In the genomic region with DNA sequence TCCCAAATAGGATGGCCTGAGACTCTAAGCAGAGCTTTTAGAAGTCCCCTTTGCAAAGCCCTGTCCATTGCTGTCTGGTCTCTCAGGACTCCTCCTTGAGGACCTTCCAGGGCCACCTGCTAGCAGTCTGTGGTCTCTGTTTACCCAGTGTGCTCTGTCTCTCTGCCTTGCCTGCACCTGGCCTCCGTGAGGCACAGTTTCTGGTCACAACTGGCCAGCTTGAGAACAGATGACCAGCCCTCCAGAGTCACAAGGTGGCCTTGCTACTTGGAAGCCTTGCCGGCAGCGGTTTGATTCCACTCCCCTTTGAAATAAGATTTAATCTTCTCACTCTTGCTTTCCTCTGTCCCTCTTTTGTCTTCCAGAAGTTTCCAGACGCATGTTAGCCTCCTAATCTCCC, we compare ENCODE assay signal across 29 mouse cellular contexts. TPM values are rescaled to one million over a fixed set of nuclear protein-coding genes. Genes with fewer than 3 reads are reported as not detected.
DNase-seq lines count a peak whose midpoint lies in the region; ATAC-seq and TF ChIP-seq lines count a peak whose summit lies in the region.
"Had no signal": no experiment of that assay in that cellular context is flagged by ENCODE, and none has a peak within 500 bp of the region (broad histone marks: within the 10 kb centered on the region; RNA-seq: fewer than 3 reads in every experiment).

No protein-coding gene starts in this region.

- no peak overlapping the region for H3K9ac ChIP-seq in embryonic facial prominence, embryonic 13.5 days
- no peak overlapping the region for H3K9ac ChIP-seq in neural tube, embryonic 15.5 days (replicated peaks)
- H3K9ac ChIP-seq: midbrain, embryonic 15.5 days; neural tube, embryonic 13.5 days had no signal

- no peaks in the 10 kb centered on the region for H3K27me3 ChIP-seq in embryonic facial prominence, embryonic 13.5 days
- H3K27me3 ChIP-seq in neural tube, embryonic 15.5 days (replicated peaks), result no peaks in the 10 kb centered on the region
- H3K27me3 ChIP-seq: midbrain, embryonic 15.5 days; neural tube, embryonic 13.5 days; Patski had no signal

- intact Hi-C loops in gastrocnemius, adult 2 months (cut with DNase I), result no loop called here

- ATAC-seq in embryonic facial prominence, embryonic 13.5 days (ENCODE audit: insufficient number of reproducible peaks, insufficient read depth, low FRiP score, low TSS enrichment, low read depth), result peak; percentile 23; the same call in 1 of the 2 replicates
- no peak for ATAC-seq in neural tube, embryonic 15.5 days (ENCODE audit: low FRiP score)
- ATAC-seq: intestine, postnatal 0 days; midbrain, embryonic 15.5 days had no signal

- H3K36me3 ChIP-seq in embryonic facial prominence, embryonic 13.5 days, result no peaks in the 10 kb centered on the region
- H3K36me3 ChIP-seq in neural tube, embryonic 15.5 days, result no peaks in the 10 kb centered on the region
- H3K36me3 ChIP-seq: forebrain, embryonic 10.5 days; G1E; midbrain, embryonic 15.5 days; neural tube, embryonic 13.5 days had no signal

- no peak overlapping the region for H3K4me2 ChIP-seq in embryonic facial prominence, embryonic 13.5 days
- H3K4me2 ChIP-seq in neural tube, embryonic 15.5 days, result no peak overlapping the region
- H3K4me2 ChIP-seq: midbrain, embryonic 15.5 days; neural tube, embryonic 13.5 days had no signal

- 0 out of 2 replicates have a peak, but pooled peaks cover 3% of the 10 kb centered on the region for H3K4me1 ChIP-seq in embryonic facial prominence, embryonic 13.5 days
- H3K4me1 ChIP-seq in neural tube, embryonic 15.5 days, result no peaks in the 10 kb centered on the region
- H3K4me1 ChIP-seq: midbrain, embryonic 15.5 days; neural tube, embryonic 13.5 days had no signal

- TF ChIP-seq CTCF in gastrocnemius, adult 2 months (IDR thresholded peaks at IDR 0.05), result no peak

- H3K27ac ChIP-seq in gastrocnemius, adult 2 months, result peak overlapping the region; percentile 81
- no peak overlapping the region for H3K27ac ChIP-seq in embryonic facial prominence, embryonic 13.5 days
- H3K27ac ChIP-seq in neural tube, embryonic 15.5 days (replicated peaks), result no peak overlapping the region
- H3K27ac ChIP-seq: forebrain, embryonic 10.5 days; midbrain, embryonic 15.5 days; neural tube, embryonic 13.5 days had no signal

- H3K4me3 ChIP-seq in gastrocnemius, adult 2 months, result no peak overlapping the region
- no peak overlapping the region for H3K4me3 ChIP-seq in embryonic facial prominence, embryonic 13.5 days
- no peak overlapping the region for H3K4me3 ChIP-seq in neural tube, embryonic 15.5 days (replicated peaks)
- H3K4me3 ChIP-seq: forebrain, embryonic 10.5 days; midbrain, embryonic 15.5 days; myocyte; neural tube, embryonic 13.5 days had no signal

- no peaks in the 10 kb centered on the region for H3K9me3 ChIP-seq in embryonic facial prominence, embryonic 13.5 days
- H3K9me3 ChIP-seq in neural tube, embryonic 15.5 days (replicated peaks), result no peaks in the 10 kb centered on the region
- H3K9me3 ChIP-seq: forebrain, embryonic 10.5 days; G1E; midbrain, embryonic 15.5 days; neural tube, embryonic 13.5 days had no signal

- no peak for DNase-seq in gastrocnemius, adult 2 months
- DNase-seq in gastrocnemius, postnatal 10 days, result no peak
- DNase-seq in kidney, adult 9 months, result peak; percentile 47
- peak; percentile 33 to 73 for DNase-seq in kidney, postnatal 25 days
- DNase-seq in adrenal gland, postnatal 36 days, result no peak
- no peak for DNase-seq in frontal cortex, adult 2 months (ENCODE audit: extremely low spot score in 1 of 2, low spot score in 1 of 2)
- DNase-seq: adrenal gland, adult 8-10 months; cerebellum, adult 18-20 months; cerebellum, postnatal 14 days; embryo, embryonic 11 days; layer of hippocampus, adult 9-11 months; lung, postnatal 4 days; right cerebral cortex, adult 18-20 months; right cerebral cortex, postnatal 4 days; thymus, postnatal 25 days had no signal

- WGBS in embryonic facial prominence, embryonic 13.5 days, result 66% methylated on average over 4 of the region's 4 CpGs
- WGBS in neural tube, embryonic 15.5 days, result 62% methylated on average over 4 of the region's 4 CpGs

RNA-seq across cellular contexts. Expression of a gene that starts 29.9 kb away (rescaled TPM):
- 1 to 10 TPM; 1.7 to 2.5 TPM for total RNA-seq in gastrocnemius, adult 2 months (2021)
- total RNA-seq in gastrocnemius, postnatal 10 days (2021), result under 1 TPM; 0.14 to 0.16 TPM
- polyA plus RNA-seq in embryonic facial prominence, embryonic 13.5 days (2015; fragmentation: Nextera tagmentation; extraction: Ambion mirVana), result 0.50 and 0.52 TPM in 2 replicates
- total RNA-seq in adrenal gland, postnatal 36 days (2021), result not detected
- polyA plus RNA-seq in frontal cortex, adult 2 months (2012; rRNA removed), result 0.14 and 0.21 TPM in 2 replicates
- 0.04 and 0.15 TPM in 2 replicates for polyA plus RNA-seq in neural tube, embryonic 15.5 days (2015; fragmentation: Nextera tagmentation; extraction: Ambion mirVana)
- total RNA-seq: adrenal gland, adult 8-10 months; hematopoietic stem cell, adult 5-6 weeks; liver, adult 2 months; megakaryocyte-erythroid progenitor cell, adult 5-6 weeks had no signal
- polyA plus RNA-seq: G1E; heart, postnatal 0 days; liver, adult 2 months; liver, embryonic 16.5 days; neural tube, embryonic 13.5 days had no signal

Comparison
In these comparisons a context has a peak if more than half of its experiments do, and no peak if none do; other contexts are left out.
1. DNase-seq: peak in kidney, adult 9 months (single experiment) and kidney, postnatal 25 days (2 of 2); none in gastrocnemius, adult 2 months (single experiment), gastrocnemius, postnatal 10 days (single experiment), adrenal gland, postnatal 36 days (0 of 2) and frontal cortex, adult 2 months (0 of 2).